Mouse (Mus musculus) CH12.LX (cell line): ENCODE measurements around the gene Szrd1. TPM values are rescaled to one million over a fixed set of nuclear protein-coding genes. Genes with fewer than 3 reads are reported as not detected.

ENCODE experiments used
- DNase-seq: peaks from one replicate; pipeline ENCODE4 v3.0.0-alpha.2; 2013; ENCODE audit errors: extremely low read depth
- H3K27ac ChIP-seq: 2 replicates; pipeline ENCODE4 v1.5.1; 2012; ENCODE audit warnings: low read depth, mild to moderate bottlenecking, control low read depth, moderate library complexity; ENCODE audit not compliant: insufficient read depth
- H3K27me3 ChIP-seq: replicated peaks from 2 replicates; pipeline ENCODE3; 2012; ENCODE audit warnings: inconsistent platforms
- H3K36me3 ChIP-seq, 2 experiments: replicated peaks in 1 of 2; 2 replicates each; pipeline versions ENCODE3 to v1.6.1; 2012; ENCODE audit warnings: inconsistent platforms in 1 of 2, low read length in 1 of 2, mild to moderate bottlenecking in 1 of 2, mixed read lengths in 1 of 2, moderate library complexity in 1 of 2; ENCODE audit not compliant: control insufficient read depth in 1 of 2, insufficient read depth in 1 of 2
- H3K4me1 ChIP-seq, 2 experiments: 2 replicates each; pipeline ENCODE4 v1.6.1; 2012; ENCODE audit warnings: inconsistent platforms in 1 of 2, moderate library complexity in 1 of 2; ENCODE audit not compliant: insufficient read depth in 2 of 2, control insufficient read depth in 1 of 2
- H3K4me2 ChIP-seq: 2 replicates; pipeline ENCODE4 v1.6.1; 2012; ENCODE audit warnings: low read depth, mild to moderate bottlenecking, control low read depth; ENCODE audit not compliant: poor library complexity, insufficient read depth, severe bottlenecking
- H3K4me3 ChIP-seq, 3 experiments: fragments of 150-350 bp in 1 of 3; sonication (generic) in 1 of 3; replicated peaks in 1 of 3; 2 replicates each; pipeline versions ENCODE3 to v1.5.1; 2011 to 2012; ENCODE audit warnings: low read depth in 2 of 3, low read length in 2 of 3, mild to moderate bottlenecking in 2 of 3, moderate library complexity in 2 of 3, control low read depth in 1 of 3, improper control_type of control experiment in 1 of 3, inconsistent platforms in 1 of 3, mixed read lengths in 1 of 3; ENCODE audit not compliant: poor library complexity in 1 of 3
- H3K79me2 ChIP-seq: replicated peaks from 2 replicates; pipeline ENCODE4 v1.6.1; 2012; ENCODE audit warnings: mild to moderate bottlenecking, moderate library complexity; ENCODE audit not compliant: control insufficient read depth, poor library complexity, insufficient read depth, severe bottlenecking; ENCODE audit errors: extremely low read depth
- H3K9ac ChIP-seq: 2 replicates; pipeline ENCODE4 v1.6.1; 2012; ENCODE audit warnings: low read depth, mild to moderate bottlenecking, control low read depth, moderate library complexity; ENCODE audit not compliant: insufficient read depth
- H3K9me3 ChIP-seq: replicated peaks from 2 replicates; pipeline ENCODE3; 2012; ENCODE audit warnings: low read length, inconsistent platforms, mixed read lengths
- BHLHE40 ChIP-seq: IDR thresholded peaks from 2 replicates; pipeline ENCODE4 v1.6.1; 2011; ENCODE audit warnings: mild to moderate bottlenecking, low read depth, low read length, improper control_type of control experiment
- CTCF ChIP-seq, 2 experiments: IDR thresholded peaks in 1 of 2; conservative IDR thresholded peaks in 1 of 2; 2 replicates each; pipeline ENCODE4 v1.5.1; 2011 to 2012; ENCODE audit warnings: low read depth in 2 of 2, low read length in 2 of 2, improper control_type of control experiment in 1 of 2, inconsistent platforms in 1 of 2, mild to moderate bottlenecking in 1 of 2, moderate library complexity in 1 of 2
- E2F4 ChIP-seq: IDR thresholded peaks from 2 replicates; pipeline ENCODE4 v1.6.1; 2011; ENCODE audit warnings: low read depth, low read length, improper control_type of control experiment; ENCODE audit not compliant: insufficient replicate concordance
- EP300 ChIP-seq: IDR thresholded peaks from 2 replicates; pipeline ENCODE4 v1.6.1; 2011; ENCODE audit warnings: low read length, improper control_type of control experiment
- ETS1 ChIP-seq: conservative IDR thresholded peaks from 2 replicates; pipeline ENCODE4 v1.6.1; 2012; ENCODE audit warnings: low read depth, mild to moderate bottlenecking, inconsistent platforms, low read length, improper control_type of control experiment, moderate library complexity
- GABPA ChIP-seq: IDR thresholded peaks from 2 replicates; pipeline ENCODE4 v1.6.1; 2012; ENCODE audit warnings: low read depth, low read length, improper control_type of control experiment, inconsistent platforms; ENCODE audit not compliant: insufficient replicate concordance
- HCFC1 ChIP-seq: IDR thresholded peaks from 2 replicates; pipeline ENCODE4 v1.6.1; 2012; ENCODE audit warnings: low read depth, mild to moderate bottlenecking, inconsistent platforms, low read length, improper control_type of control experiment
- IRF4 ChIP-seq: IDR thresholded peaks from 2 replicates; pipeline ENCODE4 v1.6.1; 2014; ENCODE audit warnings: low read depth, mild to moderate bottlenecking, inconsistent platforms, low read length, improper control_type of control experiment
- JUND ChIP-seq: conservative IDR thresholded peaks from 2 replicates; pipeline ENCODE4 v1.6.1; 2011; ENCODE audit warnings: low read depth, low read length, improper control_type of control experiment
- MAFK ChIP-seq: IDR thresholded peaks from 2 replicates; pipeline ENCODE4 v1.6.1; 2011; ENCODE audit warnings: low read length, improper control_type of control experiment; ENCODE audit not compliant: insufficient replicate concordance
- MAX ChIP-seq: IDR thresholded peaks from 2 replicates; pipeline ENCODE4 v1.6.1; 2011; ENCODE audit warnings: low read length, improper control_type of control experiment
- MAZ ChIP-seq: IDR thresholded peaks from 2 replicates; pipeline ENCODE4 v1.6.1; 2012; ENCODE audit warnings: low read depth, mild to moderate bottlenecking, inconsistent platforms, low read length, improper control_type of control experiment, moderate library complexity
- NELFE ChIP-seq: IDR thresholded peaks from 2 replicates; pipeline ENCODE4 v1.6.1; 2011; ENCODE audit warnings: low read depth, low read length, improper control_type of control experiment
- NRF1 ChIP-seq: IDR thresholded peaks from 2 replicates; pipeline ENCODE4 v1.6.1; 2014; ENCODE audit warnings: low read depth, mild to moderate bottlenecking, inconsistent platforms, low read length, improper control_type of control experiment, moderate library complexity
- PAX5 ChIP-seq: IDR thresholded peaks from 2 replicates; pipeline ENCODE4 v1.6.1; 2012; ENCODE audit warnings: low read length, inconsistent platforms, mixed read lengths
- RAD21 ChIP-seq: IDR thresholded peaks from 2 replicates; pipeline ENCODE4 v1.6.1; 2011; ENCODE audit warnings: low read depth, mild to moderate bottlenecking, low read length, improper control_type of control experiment, moderate library complexity
- RCOR1 ChIP-seq: conservative IDR thresholded peaks from 2 replicates; pipeline ENCODE4 v1.6.1; 2012; ENCODE audit warnings: low read depth, mild to moderate bottlenecking, inconsistent platforms, low read length, improper control_type of control experiment
- SMC3 ChIP-seq: IDR thresholded peaks from 2 replicates; pipeline ENCODE4 v1.6.1; 2011; ENCODE audit warnings: low read depth, low read length, improper control_type of control experiment
- TBP ChIP-seq: conservative IDR thresholded peaks from 2 replicates; pipeline ENCODE4 v1.6.1; 2011; ENCODE audit warnings: low read depth, low read length, improper control_type of control experiment
- TCF12 ChIP-seq: IDR thresholded peaks from 2 replicates; pipeline ENCODE4 v1.6.1; 2014; ENCODE audit warnings: low read depth, mild to moderate bottlenecking, inconsistent platforms, low read length, improper control_type of control experiment
- UBTF ChIP-seq: IDR thresholded peaks from 2 replicates; pipeline ENCODE4 v1.6.1; 2012; ENCODE audit warnings: low read depth, mild to moderate bottlenecking, inconsistent platforms, low read length, improper control_type of control experiment, moderate library complexity
- USF1 ChIP-seq: IDR thresholded peaks from 2 replicates; pipeline ENCODE4 v1.6.1; 2014; ENCODE audit warnings: low read depth, mild to moderate bottlenecking, inconsistent platforms, low read length, improper control_type of control experiment
- ZKSCAN1 ChIP-seq: IDR thresholded peaks from 2 replicates; pipeline ENCODE4 v1.6.1; 2012; ENCODE audit warnings: low read depth, inconsistent platforms, low read length, improper control_type of control experiment, borderline replicate concordance
- ZNF384 ChIP-seq: IDR thresholded peaks from 2 replicates; pipeline ENCODE4 v1.6.1; 2012; ENCODE audit warnings: low read depth, low read length, improper control_type of control experiment, inconsistent platforms
- dilution Hi-C: fragments of 300-500 bp; cut with MboI; formaldehyde crosslinking; loops from 2 replicates; pipeline ENCODE4 v1.14.3; 2020; ENCODE audit warnings: low sequenced_read_pairs; ENCODE audit not compliant: extremely low pct_unique_long_range_greater_than_20kb, extremely low pct_ligation_motif_present
- in situ Hi-C: fragments of 300-500 bp; cut with MboI; formaldehyde crosslinking; loops from 3 replicates; pipeline ENCODE4 v1.14.3; 2019; ENCODE audit warnings: low sequenced_read_pairs, low pct_ligation_motif_present, low pct_unique_long_range_greater_than_20kb, mixed read lengths
- polyA plus RNA-seq: library from polyadenylated mRNA; unstranded; fragments of >175 nt; gene quantifications from 2 replicates; pipeline ENCODE4 v1.2.1, GENCODE M21; 2012; ENCODE audit warnings: low read depth; ENCODE audit not compliant: insufficient read length
- total RNA-seq, 2 experiments: library from RNA; depleted of rRNA; stranded (reverse); fragments of 300-350 nt in 1 of 2; fragments of >200 nt in 1 of 2; gene quantifications; 2 replicates each; pipeline ENCODE4 v1.2.3; 2012 to 2014

Szrd1 gene
- total and polyA plus RNA-seq, 3 experiments, result 80.9 to 143 (median 82.5) TPM

- H3K9me3 ChIP-seq, result no peaks in the 10 kb centered on the region
- H3K4me3 ChIP-seq, result no peak overlapping the region
- H3K27ac ChIP-seq, result no peak overlapping the region
- in situ Hi-C loops (no loop called here), dilution Hi-C loops (no loop called here)
- no peaks in the 10 kb centered on the region for H3K27me3 ChIP-seq
- no peak for DNase-seq
- H3K4me1 ChIP-seq, result peaks cover 18 to 72% of the 10 kb centered on the region in 2 experiments
- no peak overlapping the region for H3K4me2 ChIP-seq
- TF ChIP-seq SMC3 (no peak), E2F4 (no peak), MAZ (no peak), RCOR1 (no peak), RAD21 (no peak), ETS1 (no peak), IRF4 (no peak), PAX5 (no peak), CTCF (conservative IDR thresholded peaks at IDR 0.05 in 1 of 2, IDR thresholded peaks at IDR 0.05 in 1 of 2; ENCODE audit: low read depth in 2 of 2, low read length in 2 of 2) (no peak), GABPA (no peak), TBP (no peak), BHLHE40 (no peak), UBTF (no peak), ZKSCAN1 (no peak), ZNF384 (no peak), HCFC1 (no peak), MAFK (no peak), NRF1 (no peak)
- no peak overlapping the region for H3K9ac ChIP-seq
- peaks cover 15 to 66% of the 10 kb centered on the region in 2 experiments for H3K36me3 ChIP-seq
- H3K79me2 ChIP-seq, result peaks cover 92% of the 10 kb centered on the region
Observed at GRCm38 (mm10) chr4:141131531-141132061, 8.0 kb downstream of the Szrd1 start.

GRCm38 (mm10) chr4:141130704-141131342 is 8.8 kb downstream of the Szrd1 start:
- TF ChIP-seq BHLHE40 (no peak), TCF12 (no peak), EP300 (no peak), IRF4 (no peak), GABPA (no peak), MAX (no peak), JUND (no peak), USF1 (no peak), NELFE (no peak)
- Histone ChIP-seq H3K4me2 (no peak overlapping the region), H3K79me2 (peaks cover 92% of the 10 kb centered on the region), H3K9me3 (no peaks in the 10 kb centered on the region), H3K27me3 (no peaks in the 10 kb centered on the region), H3K9ac (no peak overlapping the region), H3K4me1 (peaks cover 19 to 71% of the 10 kb centered on the region in 2 experiments), H3K27ac (no peak overlapping the region), H3K4me3 (no peak overlapping the region), H3K36me3 (peaks cover 22 to 66% of the 10 kb centered on the region in 2 experiments)
- dilution Hi-C loops, result no loop called here
- no peak for DNase-seq
- in situ Hi-C loops, result no loop called here
